Mouse (Mus musculus) layer of hippocampus, postnatal 14 days (tissue): ENCODE data around the gene Urm1. TPM values are rescaled to one million over a fixed set of nuclear protein-coding genes. Genes with fewer than 3 reads are reported as not detected.
"Not testable (repeated sequence)": the region's sequence is repeated elsewhere in the genome, so short reads cannot be mapped to it uniquely, and the experiment has no call there.

ENCODE experiments used
- DNase-seq, 2 experiments: peaks; one replicate each; pipeline ENCODE4 v3.0.0; 2021 to 2022; ENCODE audit warnings: low spot score in 2 of 2, mixed read lengths in 1 of 2
- long read RNA-seq, 2 experiments: library from polyadenylated mRNA; stranded (forward); transcript quantifications; one replicate each; pipeline ENCODE4 v2.0.0; 2021
- total RNA-seq, 2 experiments: library from RNA; stranded (reverse); gene quantifications; 2 replicates each; pipeline ENCODE4 v1.2.3; 2021

Gene Urm1
- total RNA-seq: 10 to 100 TPM; 52.4 to 63.0 TPM
- long read RNA-seq, experiment 1, transcript Urm1-201 (5 exons, 2,196 nt): major isoform, 24 of 40 reads
- long read RNA-seq, experiment 1, partial matches to known transcripts: 3 of 40 reads
- long read RNA-seq, experiment 1, other reads (novel, unspliced or antisense): 10 of 40 reads
- long read RNA-seq, experiment 2, transcript Urm1-201 (5 exons, 2,196 nt): major isoform, 33 of 51 reads
- long read RNA-seq, experiment 2, partial matches to known transcripts: 5 of 51 reads
- long read RNA-seq, experiment 2, other reads (novel, unspliced or antisense): 11 of 51 reads

DNA sequence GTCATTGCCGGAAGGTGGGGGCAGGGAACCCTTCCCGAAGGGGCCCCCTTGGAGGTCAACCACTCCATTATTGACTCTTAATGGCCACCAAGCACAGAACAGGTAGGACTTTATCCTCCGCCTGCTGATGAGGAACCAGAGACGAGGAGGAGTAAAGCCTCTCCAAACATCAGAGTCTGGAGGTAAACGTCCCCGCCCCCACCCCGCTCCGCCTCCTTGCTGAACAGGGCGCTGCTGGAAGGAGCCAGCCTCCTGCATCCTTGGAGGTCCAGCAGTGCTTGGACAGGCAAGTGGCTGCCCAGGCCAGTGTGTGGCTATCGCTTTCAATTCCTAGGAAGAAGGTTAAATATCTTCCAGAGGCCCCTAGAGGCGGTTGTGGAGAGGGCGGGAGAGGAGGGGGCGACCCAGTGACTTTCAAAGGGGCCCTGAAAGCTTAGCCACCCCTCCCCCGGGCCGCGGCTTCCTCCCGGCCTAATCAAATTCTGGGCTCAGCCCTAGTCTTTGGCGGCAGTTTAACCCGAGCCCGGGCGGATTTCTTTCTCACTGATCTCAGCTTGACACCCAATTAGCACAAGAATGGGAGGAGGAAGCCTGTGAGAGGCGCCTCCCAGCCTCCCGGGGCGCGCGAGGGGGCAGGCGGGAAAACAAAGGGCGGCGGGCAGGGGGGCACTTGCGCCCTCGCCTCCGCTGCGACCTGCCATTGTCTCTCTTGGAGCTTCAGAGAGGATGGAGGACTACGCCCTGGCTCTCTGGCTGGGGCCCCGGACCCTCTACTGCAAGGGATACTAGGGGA lies at the start of gene Urm1:
Urm1 (plus strand) TSS at position 51 of the 793 bp plus-strand sequence.
- DNase-seq: peak; percentile 57 to 58

DNA sequence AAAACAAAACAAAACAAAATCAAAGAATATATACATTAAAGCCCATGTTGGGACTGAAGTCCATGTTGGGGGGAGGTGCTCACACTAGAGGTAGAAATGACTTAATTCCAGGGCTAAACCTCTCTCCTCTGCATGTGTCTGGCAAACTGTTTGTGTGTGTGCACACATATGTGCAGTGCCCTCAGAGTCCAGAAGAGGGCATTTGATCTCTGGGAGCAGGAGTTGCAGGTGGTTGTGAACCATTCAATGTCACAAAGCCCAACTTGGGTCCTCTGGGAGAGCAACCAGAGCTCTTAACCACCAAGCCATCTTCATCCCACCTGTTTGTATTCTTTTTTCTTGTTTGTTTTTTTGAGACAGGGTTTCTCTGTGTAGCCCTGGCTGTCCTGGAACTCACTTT lies 49.7 kb upstream of the Urm1 start:
- DNase-seq: no peak

DNA sequence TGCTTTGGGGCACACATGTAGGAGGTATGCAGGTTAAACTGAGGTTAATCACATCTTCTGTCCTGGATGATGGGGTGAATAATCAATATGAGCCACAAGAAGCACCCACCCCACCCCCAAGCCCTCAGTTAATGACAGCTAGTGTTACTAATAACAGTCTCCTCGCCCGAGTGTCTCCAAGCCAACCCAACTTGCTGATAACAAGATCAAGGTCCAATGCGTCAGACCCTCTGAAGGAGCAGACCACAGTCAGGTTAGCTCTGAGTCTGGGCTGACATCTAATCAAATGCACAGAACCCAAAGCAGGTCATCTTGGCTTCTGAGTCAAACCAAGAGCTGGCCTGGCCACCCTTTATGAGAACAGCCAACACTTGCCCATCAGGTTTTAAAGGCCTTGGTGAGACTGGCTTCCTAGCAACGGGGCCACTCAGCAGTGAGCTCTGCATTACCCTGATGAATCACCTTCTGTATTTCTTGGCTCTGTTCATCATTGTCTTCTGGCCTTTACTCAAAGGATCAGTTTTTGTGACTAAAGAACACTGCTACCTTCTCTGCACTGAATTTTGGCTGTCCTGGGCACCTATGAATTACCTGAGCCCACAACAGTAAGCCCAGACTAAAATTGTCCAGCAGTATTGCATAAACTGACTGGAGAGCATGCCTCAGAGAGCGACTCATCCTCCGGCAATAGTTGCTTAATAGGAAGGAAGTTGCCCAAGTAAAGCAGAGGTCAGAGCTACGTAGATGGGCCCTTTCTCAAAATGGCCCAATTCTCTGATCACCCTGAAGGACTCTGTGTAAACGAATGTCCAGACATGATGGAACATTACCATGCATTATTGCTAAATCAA lies 48.0 kb upstream of the Urm1 start:
- no peak for DNase-seq

DNA sequence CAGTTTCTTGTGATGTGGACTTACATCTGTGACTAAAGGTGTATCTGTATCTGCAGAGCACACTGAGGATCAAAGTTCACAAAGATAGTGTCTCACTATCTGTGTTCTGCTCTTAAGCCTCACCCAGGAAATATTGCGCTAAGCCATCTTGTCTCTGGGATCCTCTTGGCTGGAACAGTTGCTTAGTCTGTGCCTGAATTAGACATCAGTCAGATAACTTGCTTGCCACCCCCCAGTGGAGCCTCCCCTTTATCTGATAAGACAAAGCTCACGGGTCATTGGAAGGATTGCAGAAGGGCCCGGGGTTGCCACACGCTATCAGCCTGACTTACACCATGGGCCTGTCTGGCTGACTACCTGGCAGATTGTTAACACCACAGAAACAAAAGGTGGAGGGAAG lies 46.6 kb upstream of the Urm1 start:
- no peak for DNase-seq

DNA sequence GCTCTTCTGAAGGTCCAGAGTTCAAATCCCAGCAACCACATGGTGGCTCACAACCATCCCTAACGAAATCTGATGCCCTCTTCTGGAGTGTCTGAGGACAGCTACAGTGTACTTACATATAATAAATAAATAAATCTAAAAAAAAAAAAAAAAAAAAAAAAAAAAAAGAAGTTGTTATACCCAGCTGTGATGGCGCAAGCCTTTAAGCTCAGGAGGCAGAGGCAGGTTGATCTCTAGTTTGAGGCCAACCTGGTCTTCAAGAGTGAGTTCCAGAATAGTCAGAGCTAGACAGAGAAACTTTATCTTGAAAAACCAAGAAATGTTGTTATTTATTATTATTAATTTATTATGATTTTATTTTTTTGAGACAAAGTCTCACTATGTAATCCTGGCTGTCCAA lies 38.6 kb upstream of the Urm1 start:
- DNase-seq: not testable (repeated sequence)

DNA sequence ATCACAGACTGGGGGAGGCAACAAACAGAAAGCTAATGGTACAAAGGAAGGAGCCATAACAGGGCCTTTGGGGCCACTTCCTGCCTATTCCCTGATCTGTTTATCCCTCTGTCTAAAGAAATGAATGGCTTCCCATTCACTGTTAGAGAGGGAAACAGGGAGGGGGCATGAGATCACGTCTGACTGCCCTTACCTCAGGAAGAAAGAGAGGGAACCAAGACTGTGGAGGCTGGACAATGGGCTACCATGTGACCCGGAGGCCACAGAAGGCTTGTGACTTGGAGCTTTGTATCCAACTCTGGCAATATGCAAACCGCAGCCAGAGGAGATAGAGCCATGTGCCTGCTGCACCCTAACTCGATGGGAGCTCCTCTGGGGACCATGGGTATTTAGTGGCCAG lies 35.6 kb upstream of the Urm1 start:
- DNase-seq: no peak

DNA sequence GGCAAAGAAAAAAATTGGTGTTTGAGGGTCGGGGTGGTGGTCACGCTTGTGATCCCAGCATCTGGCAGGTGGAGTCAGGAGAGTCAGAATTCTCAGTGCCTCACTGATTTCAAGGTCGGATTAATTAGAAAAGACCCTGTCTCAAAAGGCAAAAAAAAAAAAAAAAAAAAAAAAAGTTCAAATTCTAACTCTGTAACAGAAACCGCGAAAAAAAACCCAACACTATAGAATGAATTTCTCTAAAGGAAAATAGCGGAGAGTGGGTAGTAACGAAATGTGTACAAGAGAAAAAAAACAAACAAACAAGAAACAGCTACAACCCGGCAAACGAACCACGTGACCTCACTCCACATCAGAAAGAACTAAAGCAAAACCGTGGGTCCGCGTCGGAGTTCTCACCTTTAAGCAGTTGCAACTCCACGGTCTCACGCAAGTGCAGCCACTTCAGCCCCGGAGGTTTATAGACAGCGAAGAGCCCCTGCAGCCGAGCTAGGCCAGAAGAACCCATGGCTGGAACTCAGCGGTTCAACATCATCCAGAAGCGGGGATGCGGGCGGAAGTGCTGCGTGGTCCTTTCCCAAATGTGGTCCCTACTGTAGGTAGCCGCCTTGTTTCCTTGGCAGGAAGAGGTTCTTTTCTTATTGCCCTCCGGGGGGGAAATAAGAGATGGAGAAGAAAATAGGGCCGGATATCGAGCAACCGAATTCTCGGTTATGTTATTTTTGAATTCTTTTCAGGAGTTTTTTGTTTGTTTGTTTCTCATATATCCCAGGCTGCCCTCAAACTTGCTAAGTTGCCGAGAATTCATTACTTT lies 32.6 kb upstream of the Urm1 start, which contains the start of gene Coq4:
Coq4 (plus strand) TSS at position 390 of the 814 bp plus-strand sequence.
- DNase-seq: peak; percentile 89 to 96

DNA sequence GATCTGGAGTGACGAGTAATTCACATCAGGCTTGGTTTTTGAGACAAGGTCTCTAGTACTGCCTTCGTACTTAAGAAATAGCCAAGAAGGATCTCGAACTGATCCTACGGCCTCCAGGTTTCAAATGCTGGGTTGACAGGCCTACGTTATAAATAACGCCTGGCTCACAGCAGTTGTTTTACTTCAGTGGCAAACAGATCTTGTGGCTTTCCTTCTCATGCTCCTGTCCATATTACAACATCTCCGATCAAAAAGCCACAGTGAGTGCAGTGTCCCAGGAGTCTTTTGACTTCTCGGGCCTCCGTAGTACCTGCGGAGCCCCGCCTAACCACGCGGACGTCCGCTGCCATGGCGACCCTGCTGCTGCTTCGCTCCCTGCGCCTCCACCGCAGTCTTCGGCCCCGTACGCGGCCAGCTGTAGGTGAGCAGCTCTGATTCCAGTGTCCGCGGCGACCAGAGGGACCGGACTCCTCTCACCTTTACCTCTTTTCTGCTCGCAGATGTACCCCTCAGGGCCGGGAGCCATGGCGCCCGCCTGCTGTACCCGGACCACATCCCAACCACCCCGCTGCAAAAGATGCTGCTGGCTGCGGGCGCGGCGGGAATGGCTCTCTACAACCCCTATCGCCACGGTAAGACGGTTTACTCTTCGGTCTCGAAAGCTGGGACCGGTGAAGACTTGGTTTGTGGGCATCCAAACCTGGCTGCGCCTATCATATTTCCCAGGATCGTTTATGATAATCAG lies 31.8 kb upstream of the Urm1 start, which contains the start of gene Trub2:
Trub2 (minus strand) TSS at position 566 of the 745 bp plus-strand sequence.
- DNase-seq: peak; percentile 79 to 85

DNA sequence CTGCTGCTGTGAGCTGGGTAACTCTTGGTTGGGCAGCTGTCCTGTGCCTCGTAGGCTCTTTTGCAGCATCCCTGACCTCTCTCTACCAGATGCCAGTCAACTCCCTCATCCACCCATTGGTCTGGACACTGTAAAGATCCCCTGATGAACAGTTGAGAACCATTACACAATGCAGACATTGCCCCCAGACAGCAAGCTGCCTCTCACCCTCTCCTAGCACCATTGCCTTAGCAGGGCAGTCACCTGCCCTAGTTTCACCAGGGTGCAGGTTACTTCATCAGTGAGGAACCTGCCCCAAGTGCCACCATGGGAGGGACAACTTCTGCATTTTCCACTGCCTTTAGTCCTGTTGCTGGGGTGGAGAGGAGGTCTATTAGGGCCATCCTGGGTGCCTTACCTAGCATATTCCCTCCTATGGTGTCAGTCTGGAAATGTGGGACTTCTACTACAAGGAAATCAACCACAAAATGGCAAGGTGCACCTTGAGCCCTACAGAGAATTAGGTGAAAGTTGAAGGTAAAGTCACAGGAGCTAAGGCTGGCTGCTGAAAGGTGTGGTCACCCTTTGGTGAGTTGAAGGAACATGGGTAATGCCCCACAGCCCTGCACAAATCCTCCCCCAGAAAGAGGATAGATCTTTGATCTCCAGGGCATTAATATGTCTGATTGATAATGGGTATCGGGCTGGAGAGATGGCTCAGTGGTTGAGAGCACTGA lies 26.9 kb upstream of the Urm1 start:
- no peak for DNase-seq

DNA sequence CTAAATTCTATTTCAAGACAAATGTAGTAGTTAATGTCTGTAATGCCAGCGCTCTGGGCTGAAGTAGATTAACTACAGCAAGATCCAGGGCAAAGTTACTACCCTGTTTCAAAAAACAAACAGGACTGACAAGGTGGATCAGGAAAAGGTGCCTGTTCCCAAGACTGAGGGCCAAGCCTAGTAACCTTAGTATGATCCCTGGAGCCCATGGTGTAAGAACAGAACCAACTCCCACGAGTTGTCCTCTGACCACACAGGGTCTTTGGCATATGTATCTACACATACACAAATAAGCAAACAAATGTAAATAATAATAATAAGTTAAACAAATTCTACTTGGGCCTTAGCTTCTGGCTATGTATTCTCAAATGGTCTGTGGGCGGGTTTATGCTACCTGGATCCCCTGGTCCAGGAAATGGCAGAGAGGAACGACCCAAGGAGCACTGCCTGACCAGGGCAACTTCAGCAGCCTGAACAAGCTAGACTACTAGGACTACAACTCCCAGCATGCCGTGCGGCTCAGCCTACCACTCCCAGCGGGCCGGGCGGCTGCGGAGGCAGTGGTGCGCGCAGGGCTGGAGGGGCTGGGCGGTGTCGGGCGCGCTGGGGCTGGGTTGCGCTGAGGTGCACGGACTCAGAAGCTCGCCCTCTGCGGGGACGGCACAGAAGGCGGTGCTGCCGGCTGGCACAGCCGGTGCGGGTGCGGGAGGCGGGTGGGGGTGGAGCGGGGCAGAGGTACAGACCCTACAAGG lies 17.6 kb upstream of the Urm1 start, which contains the start of gene Slc27a4:
Slc27a4 (plus strand) TSS at position 560 of the 752 bp plus-strand sequence.
- DNase-seq: peak; percentile 93 to 96

DNA sequence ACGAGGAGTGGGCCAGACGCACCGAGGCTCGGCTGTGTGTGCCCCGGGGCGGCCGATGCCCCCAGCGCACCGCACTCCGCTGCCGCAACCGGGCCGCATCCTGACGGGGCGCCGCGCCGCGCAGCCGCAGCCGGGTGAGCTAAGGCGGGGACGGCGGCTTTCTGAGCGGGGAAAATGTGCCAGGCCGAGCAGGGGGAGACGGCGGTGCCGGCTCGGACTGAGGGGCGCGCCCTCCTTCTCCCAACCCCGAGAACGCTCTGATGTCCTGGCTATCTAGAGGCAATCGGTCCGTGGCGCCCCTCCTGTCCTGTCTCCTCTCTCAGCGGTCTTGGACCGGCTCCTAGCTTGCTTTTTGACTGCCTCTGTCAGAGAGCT lies 17.1 kb upstream of the Urm1 start:
- DNase-seq: peak in 1 of 2 experiments; percentile 45

DNA sequence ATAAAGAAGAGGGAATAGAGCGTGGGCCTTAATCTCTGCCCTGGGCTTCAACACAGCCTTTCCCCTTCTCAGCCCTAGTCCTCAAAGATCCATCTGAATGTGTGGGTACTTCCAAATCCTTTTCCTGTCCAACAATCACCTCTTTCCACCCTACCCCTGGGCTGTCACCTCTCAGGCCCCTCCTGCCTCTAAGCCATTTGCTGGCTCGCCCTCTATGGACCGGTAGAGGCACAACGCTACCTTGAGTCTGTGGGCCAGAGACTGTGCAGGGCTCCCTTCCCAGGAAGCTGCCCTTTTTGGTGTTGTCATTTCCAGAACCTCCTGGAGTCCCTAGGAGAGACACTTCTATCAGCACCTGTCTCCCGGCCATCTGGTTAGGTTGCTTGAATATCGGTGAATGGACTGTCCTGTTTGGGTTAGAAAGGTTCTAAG lies 16.5 kb upstream of the Urm1 start:
- DNase-seq: no peak

DNA sequence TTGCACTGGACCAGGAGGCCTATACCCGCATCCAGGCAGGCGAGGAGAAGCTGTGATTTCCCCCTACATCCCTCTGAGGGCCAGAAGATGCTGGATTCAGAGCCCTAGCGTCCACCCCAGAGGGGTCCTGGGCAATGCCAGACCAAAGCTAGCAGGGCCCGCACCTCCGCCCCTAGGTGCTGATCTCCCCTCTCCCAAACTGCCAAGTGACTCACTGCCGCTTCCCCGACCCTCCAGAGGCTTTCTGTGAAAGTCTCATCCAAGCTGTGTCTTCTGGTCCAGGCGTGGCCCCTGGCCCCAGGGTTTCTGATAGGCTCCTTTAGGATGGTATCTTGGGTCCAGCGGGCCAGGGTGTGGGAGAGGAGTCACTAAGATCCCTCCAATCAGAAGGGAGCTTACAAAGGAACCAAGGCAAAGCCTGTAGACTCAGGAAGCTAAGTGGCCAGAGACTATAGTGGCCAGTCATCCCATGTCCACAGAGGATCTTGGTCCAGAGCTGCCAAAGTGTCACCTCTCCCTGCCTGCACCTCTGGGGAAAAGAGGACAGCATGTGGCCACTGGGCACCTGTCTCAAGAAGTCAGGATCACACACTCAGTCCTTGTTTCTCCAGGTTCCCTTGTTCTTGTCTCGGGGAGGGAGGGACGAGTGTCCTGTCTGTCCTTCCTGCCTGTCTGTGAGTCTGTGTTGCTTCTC lies 4.0 kb upstream of the Urm1 start:
- DNase-seq: no peak

DNA sequence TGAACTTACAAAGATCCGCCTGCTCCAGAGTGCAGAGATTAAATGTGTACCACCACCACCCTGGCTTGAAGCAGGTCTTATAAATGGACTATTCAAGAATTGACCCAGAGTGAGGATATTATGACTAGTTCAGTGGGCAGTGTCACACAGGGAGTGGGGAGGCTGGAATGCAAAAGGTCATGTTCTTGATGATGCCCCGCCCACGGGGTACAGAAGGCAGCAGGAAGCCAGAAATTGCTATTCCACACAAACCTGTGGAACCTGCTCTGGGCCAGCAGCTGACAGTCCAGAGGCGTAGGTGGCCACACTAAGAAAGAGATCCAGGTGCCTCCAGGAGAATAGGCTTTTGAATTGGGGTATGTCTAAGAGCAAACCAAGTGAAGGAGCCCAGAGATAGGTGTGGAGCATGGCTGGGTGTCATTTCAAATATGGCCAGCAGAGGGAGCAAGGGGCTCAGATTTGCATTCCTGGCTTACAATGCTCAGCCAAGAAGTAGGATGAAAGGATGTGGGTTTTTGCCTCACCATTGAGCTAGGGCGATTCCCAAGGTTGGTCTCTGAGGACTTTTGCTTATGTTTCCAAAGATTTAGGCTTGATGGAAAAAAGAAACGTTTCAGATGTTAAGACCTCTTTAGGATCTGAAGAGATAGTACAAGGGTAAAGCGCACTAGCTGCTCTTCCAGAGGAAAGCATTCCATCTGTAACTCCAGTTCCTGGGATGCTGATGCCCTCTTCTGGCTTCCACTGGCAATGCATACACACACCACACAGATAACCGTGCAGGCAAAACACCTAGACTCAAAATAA lies 2.2 kb upstream of the Urm1 start:
- DNase-seq: peak; percentile 92 to 93

DNA sequence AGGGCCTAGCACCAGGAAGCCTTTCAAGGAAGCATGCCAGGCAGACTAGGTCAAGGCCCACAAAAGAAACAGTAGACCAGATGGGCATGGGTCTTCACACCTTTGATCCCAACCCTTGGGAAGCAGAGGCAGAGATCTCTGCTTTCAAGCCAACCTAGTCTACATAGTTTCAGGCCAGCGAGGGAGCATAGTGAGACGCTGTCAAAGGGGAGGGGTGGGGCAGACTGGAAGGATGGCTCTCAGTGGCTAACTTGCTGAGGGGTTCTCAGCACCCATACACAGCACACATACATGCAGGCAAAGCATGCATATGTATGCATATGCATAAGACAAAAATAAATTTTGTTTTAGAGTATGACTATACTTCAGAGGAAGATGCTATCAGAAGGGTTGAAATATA lies 512 bp upstream of the Urm1 start:
- DNase-seq: no peak

DNA sequence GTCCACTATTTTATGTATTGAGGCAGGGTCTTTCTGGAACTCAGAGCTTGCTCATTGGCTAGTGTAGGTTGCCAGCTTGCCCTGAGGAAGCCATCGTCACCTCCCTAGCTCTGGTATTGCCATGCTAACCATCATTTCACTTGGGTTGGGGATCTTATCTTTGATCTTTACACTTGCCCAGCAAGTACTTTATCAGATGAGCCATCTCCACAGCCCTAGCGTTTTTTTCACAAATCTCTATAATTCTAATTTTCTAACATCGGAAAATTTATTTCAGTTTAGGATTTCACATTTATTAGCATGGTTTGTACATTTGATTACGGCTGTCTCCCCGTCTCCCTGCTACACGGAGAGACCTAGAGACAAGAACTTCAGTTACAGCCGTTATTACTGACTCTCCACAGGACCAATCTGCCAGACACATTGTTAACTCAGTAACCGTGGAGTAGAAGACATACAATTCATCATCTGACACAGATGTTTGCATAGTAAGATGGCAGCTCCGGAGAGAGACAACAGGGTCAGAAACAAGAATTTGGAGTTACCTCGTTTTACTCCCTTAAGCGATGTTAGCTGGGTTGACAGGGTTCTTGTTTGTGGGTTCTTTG lies 6.5 kb downstream of the Urm1 start:
- no peak for DNase-seq
